Mouse (Mus musculus): ENCODE results near the gene Procr.

Procr gene

DNA sequence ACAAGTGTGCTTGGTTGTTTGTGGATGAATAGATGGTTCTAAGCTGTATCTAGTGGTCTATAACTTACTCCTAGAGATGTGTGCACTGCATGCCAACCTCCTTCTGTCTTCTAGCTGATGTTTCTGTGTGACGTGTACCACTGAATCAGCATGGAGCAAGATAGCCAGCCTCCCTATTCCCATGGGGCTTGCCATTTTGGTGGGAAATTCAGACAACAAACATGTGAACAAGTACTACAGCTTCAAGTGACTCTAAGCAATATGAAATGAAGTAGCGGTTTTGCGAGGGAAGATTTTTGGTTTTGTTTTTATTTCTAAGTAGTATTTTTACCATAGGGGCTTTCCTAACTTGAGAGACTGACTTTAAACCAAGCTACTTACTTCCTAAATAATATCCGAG lies 1.5 kb upstream of the Procr start:
- no peak for DNase-seq (ENCODE audit: extremely low read depth, low read depth, low spot score)

DNA sequence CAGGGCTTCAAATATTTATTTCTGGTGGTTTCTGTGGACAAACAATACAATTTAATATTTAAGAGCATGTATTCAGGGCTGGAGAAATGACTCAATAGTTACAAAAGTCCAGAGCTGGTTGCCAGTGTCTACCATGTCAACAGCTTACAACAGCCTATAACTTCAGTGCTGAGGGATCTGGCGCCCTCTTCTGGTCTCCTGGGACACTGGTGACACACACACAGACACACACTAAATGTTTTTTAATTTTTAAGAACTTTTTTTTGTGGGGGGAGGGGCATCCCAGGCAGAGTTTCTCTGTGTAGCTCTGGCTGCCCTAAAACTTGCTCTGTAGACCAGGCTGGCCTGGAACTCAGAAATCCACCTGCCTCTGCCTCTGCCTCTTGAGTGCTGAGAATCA lies 4.8 kb downstream of the Procr start:
- DNase-seq (ENCODE audit: extremely low read depth, low read depth, low spot score): peak; percentile 13

DNA sequence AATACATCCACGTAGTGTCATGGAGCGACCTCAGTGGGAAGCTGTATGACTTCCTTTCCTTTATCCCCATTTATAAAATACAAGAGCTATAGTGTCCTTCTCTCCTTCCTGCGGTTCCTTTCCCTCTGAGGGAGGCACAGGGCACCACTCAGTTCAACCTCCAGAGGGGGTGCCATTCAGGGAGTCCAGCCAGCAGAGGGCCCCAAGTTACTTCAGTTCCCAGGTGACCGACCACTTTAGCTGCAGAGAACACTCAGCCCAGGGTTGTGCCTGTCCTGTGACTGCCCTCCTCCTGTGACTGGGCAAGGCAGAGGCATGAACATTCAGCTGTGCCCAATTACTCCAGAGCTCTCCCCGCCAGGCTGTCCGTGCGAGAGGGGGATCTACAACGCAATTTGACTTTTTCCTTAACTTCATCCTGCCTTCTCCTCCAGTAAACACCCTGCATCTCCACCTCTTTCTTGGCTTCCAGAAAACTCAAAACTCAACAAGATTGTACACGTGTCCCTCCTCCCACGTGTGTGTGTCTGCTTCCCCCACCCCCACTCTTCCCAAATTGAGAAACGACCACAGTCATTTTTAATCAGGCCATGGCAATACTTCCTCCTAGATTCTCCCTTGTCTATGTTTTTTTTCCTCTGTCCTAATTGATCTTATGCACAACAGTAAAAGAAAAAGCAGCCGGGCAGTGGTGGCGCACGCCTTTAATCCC lies 6.1 kb downstream of the Procr start:
- DNase-seq (ENCODE audit: extremely low read depth, low read depth, low spot score): no peak

DNA sequence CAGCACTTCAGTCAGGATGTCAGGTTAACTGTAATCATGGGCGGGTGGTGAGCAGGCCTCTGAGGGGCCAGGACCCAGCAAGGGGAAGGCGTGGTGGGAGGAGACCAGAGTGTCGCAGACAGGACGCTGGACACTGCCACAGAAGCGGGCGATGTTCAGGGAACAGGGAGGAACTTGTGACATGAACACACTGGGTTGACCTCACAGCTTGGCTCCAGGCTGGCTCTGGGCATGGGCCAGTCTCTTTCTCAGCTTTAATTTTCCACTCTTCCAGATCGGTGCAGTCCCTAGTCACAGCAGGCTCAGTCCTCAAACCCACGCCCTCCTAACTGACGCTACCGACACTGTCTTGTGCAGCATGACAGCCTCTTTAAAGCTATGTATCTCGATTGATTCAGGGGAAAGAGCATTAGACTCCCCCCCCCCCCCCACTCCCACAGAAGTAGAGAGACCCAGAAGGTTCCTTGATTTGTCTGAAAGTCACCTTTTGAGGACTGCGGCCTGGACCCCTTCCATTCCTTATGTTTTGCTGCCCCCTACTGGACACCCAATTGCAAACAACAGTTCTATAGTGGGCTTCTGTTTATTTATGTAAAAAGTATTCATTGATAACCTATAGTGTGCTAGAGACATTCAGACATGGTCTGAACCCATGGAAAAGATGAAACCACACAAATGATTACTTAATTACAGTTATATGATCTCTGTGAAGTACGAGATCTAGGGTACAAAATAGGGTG lies 13.9 kb downstream of the Procr start:
- DNase-seq (ENCODE audit: extremely low read depth, low read depth, low spot score): no peak

DNA sequence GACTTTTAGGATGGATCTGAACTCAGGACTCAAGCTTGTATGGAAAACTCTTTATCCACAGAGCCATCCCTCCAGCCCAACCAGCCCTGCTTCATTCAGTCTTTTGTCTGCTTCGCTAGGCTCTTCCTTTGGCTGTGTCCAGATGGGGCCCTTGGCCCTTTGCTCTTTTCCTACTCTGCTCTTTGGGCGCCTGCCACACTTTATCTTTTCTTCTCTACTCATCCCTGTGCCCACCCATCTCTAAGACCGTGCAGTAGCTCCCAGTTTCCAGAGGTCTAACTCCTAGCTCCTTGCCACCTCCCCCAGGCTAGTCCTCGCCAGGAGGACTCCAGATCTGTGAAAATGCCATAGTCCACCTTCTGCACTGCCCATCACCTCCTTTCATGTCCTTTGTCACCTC lies 22.7 kb downstream of the Procr start:
- DNase-seq (ENCODE audit: extremely low read depth, low read depth, low spot score): no peak

DNA sequence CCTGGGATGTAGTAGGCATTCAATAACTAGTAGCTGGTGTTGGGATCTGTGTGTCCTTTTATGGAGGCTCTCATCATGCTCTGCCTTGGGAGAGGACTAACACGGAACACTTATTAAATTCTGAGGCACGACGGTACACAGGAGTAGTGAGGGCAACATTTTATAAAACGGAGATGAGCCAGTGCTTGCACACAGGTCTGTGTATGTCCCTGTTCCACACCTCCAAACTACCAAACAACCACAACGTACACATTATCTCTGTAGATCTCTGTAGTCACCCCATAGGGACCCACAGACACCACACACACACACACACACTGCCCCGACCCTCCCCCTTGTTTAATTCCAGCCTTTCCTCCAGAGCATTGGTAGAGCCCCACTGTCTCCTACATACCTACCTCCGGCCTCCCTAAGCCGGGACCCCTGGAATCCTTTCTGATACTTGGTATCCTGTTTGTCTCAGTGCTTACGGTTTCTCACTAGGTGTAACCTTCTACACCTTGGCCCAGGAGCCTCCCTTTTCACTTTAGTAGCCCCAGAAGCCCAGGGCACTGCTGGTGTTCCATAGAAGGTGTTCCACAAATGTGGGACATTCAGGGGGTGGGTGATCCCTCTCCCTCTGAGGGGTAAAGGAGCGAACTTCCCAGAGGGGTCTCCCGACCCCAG lies 23.5 kb downstream of the Procr start:
- DNase-seq (ENCODE audit: extremely low read depth, low read depth, low spot score): no peak

DNA sequence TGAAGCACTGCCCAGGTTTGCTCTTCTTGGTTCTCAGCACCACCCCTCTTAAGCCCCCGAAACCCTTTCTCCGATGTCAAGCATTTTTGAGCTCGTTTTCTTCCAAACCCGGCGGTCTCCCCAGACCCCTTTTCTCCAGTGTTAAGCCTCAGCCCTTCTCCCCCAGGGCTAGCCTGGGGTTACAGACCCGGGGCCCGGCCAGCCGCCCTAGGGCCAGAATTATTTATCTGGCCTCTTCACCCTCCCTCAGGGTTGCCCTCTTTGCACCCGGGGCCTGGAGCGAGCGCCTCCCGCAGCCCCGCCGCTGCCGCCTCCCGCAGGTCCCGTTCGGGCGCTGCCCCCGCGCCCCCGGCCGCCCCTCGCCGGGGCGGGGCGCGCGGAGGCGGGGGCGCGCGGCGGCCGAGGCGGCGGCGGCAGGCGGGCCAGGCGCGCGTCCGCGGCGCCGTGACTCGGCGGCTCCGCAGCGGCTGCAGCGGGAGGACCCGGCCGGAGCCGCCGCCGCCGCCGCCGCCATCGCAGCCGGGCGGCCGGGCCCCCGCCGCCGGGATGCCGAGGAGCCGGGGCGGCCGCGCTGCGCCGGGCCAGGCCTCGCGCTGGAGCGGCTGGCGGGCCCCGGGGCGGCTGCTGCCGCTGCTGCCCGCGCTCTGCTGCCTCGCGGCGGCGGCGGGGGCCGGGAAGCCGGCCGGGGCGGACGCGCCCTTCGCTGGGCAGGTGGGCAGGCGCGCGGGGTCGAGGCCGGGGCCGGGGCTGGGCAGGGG lies 24.2 kb downstream of the Procr start, which contains the start of gene Mmp24:
Gene Mmp24, plus strand, starts transcription at position 416 of the 758 bp plus-strand sequence.
- DNase-seq (ENCODE audit: extremely low read depth, low read depth, low spot score): no peak

DNA sequence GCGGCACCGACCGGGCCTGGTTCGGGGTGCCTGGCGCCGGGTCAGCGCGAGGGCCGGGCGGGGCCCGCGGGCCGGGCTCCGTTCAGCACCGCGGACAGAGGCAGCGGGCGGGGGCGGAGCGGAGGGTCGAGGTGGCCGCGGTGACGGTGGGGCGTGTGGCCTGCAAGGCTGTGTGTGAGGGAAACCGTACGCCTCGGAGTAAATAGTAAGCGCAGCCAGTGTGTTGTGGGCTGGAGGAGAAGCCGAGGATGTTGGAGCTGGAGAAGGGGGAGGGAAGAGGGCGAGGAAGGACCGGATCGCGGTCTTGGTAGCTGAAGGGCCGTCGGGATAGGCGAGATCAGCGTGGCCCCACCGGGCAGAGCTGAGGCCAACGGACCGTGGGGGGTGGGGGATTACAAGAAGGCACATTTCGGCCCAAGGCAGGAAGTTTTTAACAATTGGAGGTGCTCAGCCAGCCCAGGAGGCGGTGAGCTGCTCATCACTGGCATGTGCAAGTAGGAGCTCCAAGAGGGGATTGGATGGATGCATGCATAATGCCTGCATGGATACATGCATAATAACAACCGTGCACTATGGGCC lies 24.9 kb downstream of the Procr start:
- no peak for DNase-seq (ENCODE audit: extremely low read depth, low read depth, low spot score)

DNA sequence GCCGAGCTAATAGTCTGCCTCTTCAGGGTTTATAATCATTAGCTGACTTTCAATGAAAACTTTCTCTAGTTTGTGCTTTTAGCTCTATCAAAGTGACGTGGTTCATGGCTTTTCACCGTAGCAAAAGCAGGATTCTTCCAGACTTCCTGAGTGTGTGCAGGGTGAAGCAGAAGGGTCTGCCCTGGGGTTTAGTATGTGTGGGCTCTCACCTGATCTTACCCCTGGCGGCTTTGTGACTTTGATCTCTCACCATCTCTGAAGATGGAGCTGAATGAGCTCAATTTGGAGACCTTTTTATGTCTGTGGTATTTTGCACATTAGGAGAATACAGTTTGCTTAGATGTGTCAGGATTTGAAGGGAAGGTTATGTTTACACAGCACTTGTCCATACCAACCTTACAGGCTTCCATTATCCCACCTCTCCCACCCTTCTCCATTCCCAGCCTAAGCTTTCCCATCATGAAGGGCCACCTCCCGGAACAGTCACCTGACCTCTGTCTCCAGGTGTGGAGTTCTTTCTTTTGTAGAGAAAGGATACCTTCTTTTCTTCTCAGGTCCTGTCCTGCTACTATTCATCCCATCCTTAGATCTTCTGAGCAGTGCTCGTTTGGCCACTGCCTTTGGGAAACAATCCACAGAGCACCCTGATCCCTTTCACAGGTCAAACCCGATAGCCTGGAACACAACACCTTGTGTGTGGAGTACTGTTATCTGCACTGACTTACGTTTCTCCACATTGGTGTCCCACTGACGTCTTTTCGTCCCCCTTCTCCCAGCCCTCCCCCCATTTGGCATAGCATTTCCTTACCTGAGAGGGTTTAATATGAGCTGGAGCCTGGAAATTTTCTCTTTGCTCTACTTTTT lies 26.1 kb downstream of the Procr start:
- DNase-seq (ENCODE audit: extremely low read depth, low read depth, low spot score): no peak

DNA sequence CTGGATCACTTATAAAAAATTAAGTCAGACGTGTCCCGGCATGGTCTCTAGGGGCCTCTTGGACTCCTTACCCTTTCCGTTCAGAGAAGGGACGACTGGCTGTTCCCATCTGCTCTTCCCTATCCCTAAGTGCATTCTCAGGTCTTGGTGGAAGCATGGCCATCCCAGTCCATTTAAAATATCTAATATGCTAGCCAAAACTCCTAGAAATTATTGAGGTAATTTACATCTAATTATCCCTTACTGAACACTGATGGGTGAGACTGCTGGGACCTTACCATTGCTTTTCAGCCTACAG lies 26.7 kb downstream of the Procr start:
- no peak for DNase-seq (ENCODE audit: extremely low read depth, low read depth, low spot score)

DNA sequence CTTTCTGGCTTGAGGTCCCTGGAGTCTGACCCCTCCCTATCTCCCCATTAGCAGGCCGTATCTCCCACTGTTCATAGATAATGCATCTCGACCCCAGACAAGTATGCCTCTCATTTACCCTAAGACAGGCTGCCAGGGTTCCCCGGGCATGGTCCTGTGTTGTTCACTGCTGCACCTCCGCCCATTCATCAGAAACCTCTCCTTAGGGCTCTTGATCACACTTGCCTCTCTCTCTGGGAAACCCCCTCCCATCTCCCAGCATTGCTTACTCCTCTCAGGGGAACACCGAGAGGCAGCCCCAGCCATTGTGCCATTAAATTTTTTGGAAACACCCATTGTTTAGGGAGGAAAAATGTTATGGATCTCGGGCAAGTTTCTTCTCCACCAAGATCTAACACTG lies 27.1 kb downstream of the Procr start:
- DNase-seq (ENCODE audit: extremely low read depth, low read depth, low spot score): no peak

DNA sequence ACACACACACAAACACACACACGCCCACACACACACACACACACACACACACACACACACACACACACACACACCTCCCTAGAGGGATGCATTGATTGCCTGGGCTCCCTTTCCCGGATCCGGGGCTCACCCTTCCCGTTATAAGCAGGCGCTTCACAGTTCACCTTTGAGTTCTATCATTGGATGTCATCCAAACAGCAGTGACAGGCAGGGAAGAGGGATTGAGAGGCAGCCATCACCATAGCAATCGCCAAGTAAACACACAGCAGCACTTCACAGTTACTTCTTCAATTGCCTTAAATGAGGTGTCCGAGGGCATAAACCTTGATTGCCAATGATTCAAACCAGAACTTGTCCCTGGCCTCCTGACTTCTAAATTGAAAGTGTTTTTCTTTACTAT lies 28.1 kb downstream of the Procr start:
- no peak for DNase-seq (ENCODE audit: extremely low read depth, low read depth, low spot score)

DNA sequence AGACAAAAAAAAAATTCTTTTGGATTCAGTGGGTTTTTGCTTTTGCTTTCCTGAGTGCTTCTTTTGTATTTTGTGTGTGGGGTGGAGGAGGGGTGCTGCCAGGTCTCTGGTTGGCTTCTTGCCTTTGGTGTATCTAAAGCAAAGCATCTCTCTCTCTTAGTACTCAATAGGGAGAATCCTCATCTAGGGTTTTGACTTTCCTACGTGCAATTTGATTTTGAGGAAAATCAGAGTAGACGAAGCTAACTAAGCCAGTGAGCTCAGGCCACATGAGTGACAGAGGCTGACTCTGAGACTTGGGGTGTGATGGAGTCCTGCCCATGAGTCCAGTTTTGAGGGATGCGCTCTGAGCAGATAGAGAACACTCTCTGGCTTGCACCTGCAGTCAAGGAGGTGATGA lies 28.6 kb downstream of the Procr start:
- DNase-seq (ENCODE audit: extremely low read depth, low read depth, low spot score): no peak

DNA sequence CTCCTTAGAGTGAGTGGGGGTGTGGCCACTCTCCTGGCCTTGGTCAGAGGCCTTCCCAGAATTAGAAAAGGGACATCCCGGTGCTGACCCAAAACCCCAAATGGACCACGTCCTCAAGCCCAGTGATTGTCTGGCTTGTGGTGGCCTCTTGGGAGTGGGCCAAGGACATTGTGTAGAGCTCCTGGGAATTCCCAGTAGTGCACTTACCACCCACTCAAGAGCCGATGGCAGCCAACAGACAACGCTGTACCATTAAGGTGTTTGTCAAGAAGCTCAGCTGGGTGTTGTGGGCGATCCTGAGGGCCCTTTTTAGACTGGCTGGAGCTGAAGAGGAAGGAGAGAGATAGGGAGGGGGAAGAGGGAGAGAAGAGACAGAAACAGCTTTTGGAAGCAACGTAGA lies 33.6 kb downstream of the Procr start:
- DNase-seq (ENCODE audit: extremely low read depth, low read depth, low spot score): no peak

DNA sequence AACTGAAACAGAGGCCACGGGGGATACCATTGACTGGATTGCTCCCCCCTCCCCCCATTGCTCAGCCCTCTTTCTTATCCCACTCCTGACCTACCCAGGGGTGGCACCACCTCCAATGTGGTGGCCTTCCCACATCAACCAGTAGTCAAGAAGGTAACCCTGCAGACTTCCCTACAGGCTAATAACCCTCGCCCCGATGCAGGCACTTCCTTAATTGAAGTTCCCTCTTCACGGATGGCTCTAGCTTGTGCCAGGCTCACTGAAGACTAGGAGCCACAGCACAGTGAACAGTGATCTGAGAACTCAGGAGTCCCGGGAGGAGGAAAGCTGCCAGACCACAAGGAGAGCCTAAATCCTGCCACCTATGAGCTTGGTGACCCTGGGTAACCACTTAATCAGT lies 36.0 kb downstream of the Procr start:
- DNase-seq (ENCODE audit: extremely low read depth, low read depth, low spot score): no peak

DNA sequence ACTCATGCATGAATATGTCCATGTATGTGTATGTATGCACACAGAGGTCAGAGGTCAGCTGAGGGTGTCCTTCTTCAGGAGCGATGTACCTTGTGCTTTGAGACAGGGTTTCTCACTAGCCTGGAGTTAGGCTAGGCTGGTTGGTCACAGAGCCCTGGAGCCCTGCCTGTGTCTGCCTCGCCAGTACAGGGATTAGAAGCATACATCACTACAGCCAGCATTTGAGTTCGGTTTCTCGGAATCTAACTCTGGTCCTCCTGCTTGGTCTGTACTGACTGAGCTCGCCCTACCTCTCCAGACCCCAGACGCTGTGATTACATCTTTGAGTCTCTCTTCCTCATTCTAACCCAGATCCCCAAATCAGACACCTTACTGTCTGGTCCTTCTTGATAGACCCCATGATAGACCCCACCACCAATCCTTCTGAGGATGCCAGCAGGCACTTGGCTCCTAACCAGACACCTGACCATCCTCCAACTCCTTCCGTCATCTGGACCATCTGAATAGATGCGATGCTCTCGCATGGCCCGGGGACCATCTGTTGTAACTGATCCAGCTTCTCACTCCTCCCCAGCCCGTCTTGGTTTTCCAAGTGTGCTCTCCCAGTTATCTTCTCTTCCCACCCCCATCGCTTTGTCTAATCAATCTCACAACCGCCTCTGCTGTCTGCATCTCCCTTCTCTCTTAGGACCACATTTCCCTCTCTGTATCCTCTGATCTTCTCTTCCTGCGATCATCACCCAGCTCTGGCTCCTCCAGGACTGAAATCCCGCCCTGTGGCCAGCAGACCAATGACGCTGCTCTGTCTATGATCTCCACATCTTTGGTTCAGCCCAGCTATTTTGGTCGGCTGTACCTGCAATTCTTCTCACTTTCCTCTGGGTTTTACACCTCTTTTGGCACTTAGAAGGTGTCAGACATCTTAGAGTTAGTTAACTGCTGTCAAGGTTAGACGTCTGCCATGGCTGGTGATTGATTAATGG lies 37.3 kb downstream of the Procr start:
- no peak for DNase-seq (ENCODE audit: extremely low read depth, low read depth, low spot score)

DNA sequence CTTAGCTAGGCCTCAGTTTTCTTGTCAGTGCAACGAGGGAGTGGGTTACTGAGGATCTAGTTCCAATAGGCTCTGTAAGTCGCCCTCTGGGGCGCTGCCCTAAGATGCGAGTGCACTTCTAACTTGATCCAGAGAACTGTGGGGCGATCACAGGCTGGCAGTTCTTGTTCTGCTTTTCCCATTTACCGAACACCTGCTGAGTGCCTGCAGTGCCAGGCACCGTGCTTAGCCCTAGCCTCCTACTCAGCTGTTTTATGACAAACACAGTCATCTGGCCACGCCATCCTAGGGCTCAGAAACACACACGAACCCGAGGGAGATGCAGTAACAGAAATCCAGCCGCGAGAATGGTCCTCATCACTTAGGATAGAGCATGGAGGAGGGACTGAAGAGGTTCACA lies 42.0 kb downstream of the Procr start:
- no peak for DNase-seq (ENCODE audit: extremely low read depth, low read depth, low spot score)

DNA sequence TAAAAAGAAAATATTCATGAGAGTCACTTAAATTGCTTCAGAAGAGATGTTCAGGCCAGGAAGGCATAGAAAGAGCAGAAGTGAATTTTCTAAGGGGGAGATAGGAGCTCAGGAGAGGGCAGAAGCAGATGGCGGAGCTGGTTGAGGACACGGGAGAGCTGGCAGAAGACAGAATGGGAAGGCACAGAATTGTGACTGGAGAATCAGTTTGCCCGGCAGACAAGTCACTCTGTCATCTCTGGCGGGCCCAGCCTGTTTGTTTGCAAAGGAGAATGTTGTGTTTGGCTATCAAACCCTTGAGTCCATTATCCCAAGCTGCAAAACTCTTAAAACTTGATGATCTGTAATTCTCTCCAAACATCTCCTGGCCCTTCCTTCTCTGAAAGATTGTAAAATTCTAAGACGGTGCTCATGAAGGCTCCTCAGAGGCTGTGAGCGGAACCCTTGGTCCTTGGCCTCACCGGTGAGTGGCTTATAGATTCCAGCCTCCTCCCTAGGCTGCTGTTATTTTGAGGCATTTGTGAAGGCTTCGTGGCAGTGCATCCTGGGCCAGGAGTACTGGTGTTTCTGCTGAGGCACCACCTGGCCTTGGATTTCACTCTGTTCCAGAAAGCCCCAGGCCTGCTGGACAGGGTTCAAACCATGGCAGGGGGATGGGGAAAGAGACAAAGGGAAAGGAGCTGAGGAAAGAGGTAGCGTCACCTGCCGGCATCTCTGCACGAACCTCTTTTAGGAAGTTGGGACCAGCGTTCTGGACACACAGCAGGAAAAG lies 43.9 kb downstream of the Procr start:
- no peak for DNase-seq (ENCODE audit: extremely low read depth, low read depth, low spot score)

Measured in fat pad, adult 2 months (tissue).